Mouse (Mus musculus): ENCODE results near the gene A030014E15Rik. TPM values are rescaled to one million over a fixed set of nuclear protein-coding genes. Genes with fewer than 3 reads are reported as not detected.
"Not testable (repeated sequence)": the region's sequence is repeated elsewhere in the genome, so short reads cannot be mapped to it uniquely, and the experiment has no call there.

A030014E15Rik gene
- polyA plus RNA-seq, 1 experiment from 2014 or later = not detected

GRCm38 (mm10) chr1:82930558-82930957 is 5.8 kb downstream of the A030014E15Rik start:
- not testable (repeated sequence) for H3K4me2 ChIP-seq (ENCODE audit: low read depth, low read length); H3K4me1 ChIP-seq (ENCODE audit: control insufficient read depth, insufficient read depth, low read length); ATAC-seq (replicated peaks; ENCODE audit: extremely low read depth, insufficient read depth, low FRiP score); H3K9ac ChIP-seq (ENCODE audit: low read length); H3K36me3 ChIP-seq (ENCODE audit: control insufficient read depth, insufficient read depth); H3K9me3 ChIP-seq (replicated peaks; ENCODE audit: control insufficient read depth, low read length); H3K4me3 ChIP-seq (ENCODE audit: low read length); H3K27me3 ChIP-seq (ENCODE audit: control insufficient read depth, insufficient read depth, low read length); H3K27ac ChIP-seq (ENCODE audit: low read length)
- WGBS = 91% methylated on average over 3 of the region's 3 CpGs

GRCm38 (mm10) chr1:82931326-82931725 is 6.6 kb downstream of the A030014E15Rik start, which contains the start of gene Gm6217:
Gene Gm6217, minus strand, starts transcription at chr1:82931399.
- ATAC-seq (replicated peaks; ENCODE audit: extremely low read depth, insufficient read depth, low FRiP score); H3K9me3 ChIP-seq (replicated peaks; ENCODE audit: control insufficient read depth, low read length); H3K36me3 ChIP-seq (ENCODE audit: control insufficient read depth, insufficient read depth); H3K4me1 ChIP-seq (ENCODE audit: control insufficient read depth, insufficient read depth, low read length); H3K9ac ChIP-seq (ENCODE audit: low read length); H3K27ac ChIP-seq (ENCODE audit: low read length); H3K4me3 ChIP-seq (ENCODE audit: low read length); H3K4me2 ChIP-seq (ENCODE audit: low read depth, low read length); H3K27me3 ChIP-seq (ENCODE audit: control insufficient read depth, insufficient read depth, low read length): not testable (repeated sequence)
- WGBS = no CpG with 5 or more reads among the region's 6 CpGs

- no peaks in the 10 kb centered on the region for H3K27me3 ChIP-seq (ENCODE audit: control insufficient read depth, insufficient read depth, low read length)
- no peaks in the 10 kb centered on the region for H3K4me1 ChIP-seq (ENCODE audit: control insufficient read depth, insufficient read depth, low read length)
- no peaks in the 10 kb centered on the region for H3K36me3 ChIP-seq (ENCODE audit: control insufficient read depth, insufficient read depth)
- H3K9me3 ChIP-seq (replicated peaks; ENCODE audit: control insufficient read depth, low read length) = peaks cover 11% of the 10 kb centered on the region
- no peak overlapping the region for H3K4me2 ChIP-seq (ENCODE audit: low read depth, low read length)
- no peak for ATAC-seq (replicated peaks; ENCODE audit: extremely low read depth, insufficient read depth, low FRiP score)
- H3K9ac ChIP-seq (ENCODE audit: low read length) = no peak overlapping the region
- 90% methylated on average over 5 of the region's 5 CpGs for WGBS
- H3K27ac ChIP-seq (ENCODE audit: low read length) = no peak overlapping the region
- no peak overlapping the region for H3K4me3 ChIP-seq (ENCODE audit: low read length)
Measured at GRCm38 (mm10) chr1:82938666-82939065, 13.9 kb downstream of the A030014E15Rik start.

- H3K9ac ChIP-seq (ENCODE audit: low read length); H3K4me1 ChIP-seq (ENCODE audit: control insufficient read depth, insufficient read depth, low read length); H3K4me2 ChIP-seq (ENCODE audit: low read depth, low read length); H3K27me3 ChIP-seq (ENCODE audit: control insufficient read depth, insufficient read depth, low read length); ATAC-seq (replicated peaks; ENCODE audit: extremely low read depth, insufficient read depth, low FRiP score); H3K36me3 ChIP-seq (ENCODE audit: control insufficient read depth, insufficient read depth); H3K4me3 ChIP-seq (ENCODE audit: low read length); H3K27ac ChIP-seq (ENCODE audit: low read length): not testable (repeated sequence)
- H3K9me3 ChIP-seq (replicated peaks; ENCODE audit: control insufficient read depth, low read length) = peaks cover 11% of the 10 kb centered on the region; the same call in 1 of the 2 replicates
- 80% methylated on average over 1 of the region's 2 CpGs for WGBS
Measured at GRCm38 (mm10) chr1:82942505-82942904, 17.8 kb downstream of the A030014E15Rik start.

GRCm38 (mm10) chr1:82943295-82943694 is 18.6 kb downstream of the A030014E15Rik start, which contains the start of gene A030003K21Rik:
Gene A030003K21Rik, minus strand, starts transcription at chr1:82943388.
- not testable (repeated sequence) for ATAC-seq (replicated peaks; ENCODE audit: extremely low read depth, insufficient read depth, low FRiP score); H3K4me1 ChIP-seq (ENCODE audit: control insufficient read depth, insufficient read depth, low read length); H3K9ac ChIP-seq (ENCODE audit: low read length); H3K4me3 ChIP-seq (ENCODE audit: low read length); H3K27me3 ChIP-seq (ENCODE audit: control insufficient read depth, insufficient read depth, low read length); H3K4me2 ChIP-seq (ENCODE audit: low read depth, low read length); H3K27ac ChIP-seq (ENCODE audit: low read length); H3K36me3 ChIP-seq (ENCODE audit: control insufficient read depth, insufficient read depth)
- peaks cover 11% of the 10 kb centered on the region; the same call in 1 of the 2 replicates for H3K9me3 ChIP-seq (replicated peaks; ENCODE audit: control insufficient read depth, low read length)
- WGBS = no CpG with 5 or more reads among the region's 6 CpGs

- not testable (repeated sequence) for H3K4me3 ChIP-seq (ENCODE audit: low read length); H3K9me3 ChIP-seq (replicated peaks; ENCODE audit: control insufficient read depth, low read length); H3K27me3 ChIP-seq (ENCODE audit: control insufficient read depth, insufficient read depth, low read length); H3K36me3 ChIP-seq (ENCODE audit: control insufficient read depth, insufficient read depth); H3K9ac ChIP-seq (ENCODE audit: low read length); H3K4me1 ChIP-seq (ENCODE audit: control insufficient read depth, insufficient read depth, low read length); ATAC-seq (replicated peaks; ENCODE audit: extremely low read depth, insufficient read depth, low FRiP score); H3K27ac ChIP-seq (ENCODE audit: low read length); H3K4me2 ChIP-seq (ENCODE audit: low read depth, low read length)
- 100% methylated on average over 2 of the region's 2 CpGs for WGBS
Measured at GRCm38 (mm10) chr1:82946029-82946428, 21.3 kb downstream of the A030014E15Rik start.

- H3K4me1 ChIP-seq (ENCODE audit: control insufficient read depth, insufficient read depth, low read length) = no peaks in the 10 kb centered on the region
- no peak for ATAC-seq (replicated peaks; ENCODE audit: extremely low read depth, insufficient read depth, low FRiP score)
- H3K9ac ChIP-seq (ENCODE audit: low read length) = no peak overlapping the region
- H3K4me2 ChIP-seq (ENCODE audit: low read depth, low read length) = no peak overlapping the region
- no peak overlapping the region for H3K4me3 ChIP-seq (ENCODE audit: low read length)
- H3K27ac ChIP-seq (ENCODE audit: low read length) = no peak overlapping the region
- no peaks in the 10 kb centered on the region for H3K27me3 ChIP-seq (ENCODE audit: control insufficient read depth, insufficient read depth, low read length)
- no peaks in the 10 kb centered on the region for H3K36me3 ChIP-seq (ENCODE audit: control insufficient read depth, insufficient read depth)
- WGBS = 86% methylated on average over 2 of the region's 2 CpGs
- no peaks in the 10 kb centered on the region for H3K9me3 ChIP-seq (replicated peaks; ENCODE audit: control insufficient read depth, low read length)
Measured at GRCm38 (mm10) chr1:82948601-82949000, 23.9 kb downstream of the A030014E15Rik start.

- not testable (repeated sequence) for H3K36me3 ChIP-seq (ENCODE audit: control insufficient read depth, insufficient read depth); H3K9ac ChIP-seq (ENCODE audit: low read length); H3K4me3 ChIP-seq (ENCODE audit: low read length); H3K9me3 ChIP-seq (replicated peaks; ENCODE audit: control insufficient read depth, low read length); H3K4me2 ChIP-seq (ENCODE audit: low read depth, low read length); H3K27ac ChIP-seq (ENCODE audit: low read length); H3K4me1 ChIP-seq (ENCODE audit: control insufficient read depth, insufficient read depth, low read length); ATAC-seq (replicated peaks; ENCODE audit: extremely low read depth, insufficient read depth, low FRiP score); H3K27me3 ChIP-seq (ENCODE audit: control insufficient read depth, insufficient read depth, low read length)
Measured at GRCm38 (mm10) chr1:82955913-82956312, 31.2 kb downstream of the A030014E15Rik start, which contains the start of gene Gm7544. Gene Gm7544, minus strand, starts transcription at chr1:82956013.

- no peak within 1 kb of the TSS for H3K4me2 ChIP-seq (ENCODE audit: low read depth, low read length)
- 81% methylated on average over 11 of the region's 11 CpGs for WGBS
- H3K9me3 ChIP-seq (replicated peaks; ENCODE audit: control insufficient read depth, low read length) = no peaks in the 10 kb centered on the region
- no peaks in the 10 kb centered on the region for H3K4me1 ChIP-seq (ENCODE audit: control insufficient read depth, insufficient read depth, low read length)
- no peaks in the 10 kb centered on the region for H3K36me3 ChIP-seq (ENCODE audit: control insufficient read depth, insufficient read depth)
- no peaks in the 10 kb centered on the region for H3K27me3 ChIP-seq (ENCODE audit: control insufficient read depth, insufficient read depth, low read length)
- no peak within 1 kb of the TSS for H3K27ac ChIP-seq (ENCODE audit: low read length)
- no peak within 1 kb of the TSS for H3K4me3 ChIP-seq (ENCODE audit: low read length)
- ATAC-seq (replicated peaks; ENCODE audit: extremely low read depth, insufficient read depth, low FRiP score) = no peak
- H3K9ac ChIP-seq (ENCODE audit: low read length) = no peak within 1 kb of the TSS
Measured at GRCm38 (mm10) chr1:82959870-82960385, 35.2 kb downstream of the A030014E15Rik start, which contains the start of gene Gm47955. Gene Gm47955, plus strand, starts transcription at chr1:82960286.
